Mouse (Mus musculus): ENCODE measurements around the gene Cit. TPM values are rescaled to one million over a fixed set of nuclear protein-coding genes. Genes with fewer than 3 reads are reported as not detected.
A peak's percentile ranks its signal among the peaks of the same experiment; 100 is the strongest.
"Not testable (repeated sequence)": the region's sequence is repeated elsewhere in the genome, so short reads cannot be mapped to it uniquely, and the experiment has no call there.

The Cit gene
- 59.5 and 60.6 TPM in 2 replicates for polyA plus RNA-seq (2012; rRNA removed)

DNA sequence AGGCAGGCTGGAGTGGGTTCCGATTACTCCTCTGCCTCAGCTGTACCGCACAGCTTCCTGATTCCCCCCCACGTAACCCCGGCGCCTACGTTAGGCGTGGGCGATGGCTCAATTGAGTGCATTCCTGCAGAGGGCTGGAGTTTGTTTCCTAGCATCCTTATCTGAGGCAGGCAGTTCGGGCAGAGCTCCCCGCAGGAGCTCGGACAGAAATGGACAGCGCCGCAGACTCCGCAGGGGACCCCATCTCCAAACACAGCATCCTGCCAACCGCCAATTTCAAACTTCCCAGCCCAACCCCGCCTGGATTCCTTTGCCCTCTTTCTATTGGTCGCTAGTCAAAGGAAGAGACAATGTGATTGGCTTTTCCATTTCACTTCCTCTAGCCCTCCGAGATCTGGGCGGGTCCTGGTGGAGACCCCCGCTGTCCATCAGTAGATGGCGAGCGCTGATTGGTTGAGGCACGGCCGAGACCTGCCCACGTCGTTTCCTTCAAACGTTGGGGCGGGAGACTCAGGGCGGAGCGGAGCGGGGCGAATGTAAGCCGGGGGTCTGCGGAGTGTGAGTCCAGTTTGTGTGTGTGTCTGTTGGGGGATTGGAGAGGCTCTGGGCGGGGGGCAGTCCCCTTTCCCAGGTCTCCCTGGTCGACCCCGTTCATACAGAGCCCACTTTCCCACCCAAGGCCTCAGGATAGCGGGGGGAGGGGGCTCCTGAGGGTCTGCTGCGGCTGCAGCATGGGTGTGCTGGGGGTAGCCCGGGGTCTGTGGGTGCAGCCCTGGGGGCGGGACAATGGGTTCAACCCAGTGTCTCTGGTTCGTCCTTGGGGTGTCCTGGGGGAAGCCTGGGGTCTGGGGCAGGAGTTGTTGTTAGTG is at the start of gene Cit:
TSS of gene Cit (plus strand) at position 513 of the 869 bp plus-strand sequence.
- DNase-seq (ENCODE audit: extremely low spot score in 1 of 2, low spot score in 1 of 2) = peak; percentile 85 to 93

DNA sequence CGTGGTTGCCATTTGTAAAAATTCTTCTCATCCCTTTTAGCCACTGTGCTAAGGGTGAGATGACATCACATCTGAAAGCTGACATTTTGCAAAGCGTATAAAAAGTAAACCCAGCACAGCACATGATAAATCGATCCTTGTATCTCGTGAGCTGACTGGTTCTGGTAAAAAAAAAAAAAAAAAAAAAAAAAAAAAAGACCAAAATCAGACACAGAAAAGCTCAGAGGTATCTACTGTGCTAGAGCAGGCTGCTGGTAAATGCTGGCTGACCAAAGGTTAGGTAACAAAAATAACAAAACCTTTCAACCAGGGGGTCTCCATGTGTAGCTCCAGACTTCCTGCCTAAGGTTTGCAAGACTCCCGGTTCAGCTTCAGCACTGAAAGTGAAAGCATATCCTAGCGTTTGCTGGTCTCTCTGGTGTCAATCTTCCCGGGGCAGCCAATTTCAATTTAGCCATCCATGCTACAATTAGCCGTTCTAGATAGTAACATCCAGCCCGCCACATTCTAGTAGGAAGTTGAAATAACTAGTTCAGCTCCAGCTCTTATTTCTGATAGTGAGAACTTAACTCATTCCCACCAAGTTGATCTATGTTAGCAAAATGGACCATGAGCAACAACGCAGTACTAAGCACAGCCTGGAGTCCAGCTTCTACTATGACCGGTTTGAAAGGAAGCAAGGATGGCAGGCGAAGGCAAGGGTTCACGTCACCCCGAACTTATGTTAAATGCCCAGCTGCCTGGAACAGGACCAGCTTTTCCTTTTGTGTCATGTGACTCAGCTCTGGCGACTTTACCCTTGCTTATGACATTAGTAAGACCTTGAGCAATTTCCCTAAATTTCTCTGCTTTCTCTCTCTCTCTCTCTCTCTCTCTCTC is 45.8 kb upstream of the Cit start:
- DNase-seq (ENCODE audit: extremely low spot score in 1 of 2, low spot score in 1 of 2) = no peak

DNA sequence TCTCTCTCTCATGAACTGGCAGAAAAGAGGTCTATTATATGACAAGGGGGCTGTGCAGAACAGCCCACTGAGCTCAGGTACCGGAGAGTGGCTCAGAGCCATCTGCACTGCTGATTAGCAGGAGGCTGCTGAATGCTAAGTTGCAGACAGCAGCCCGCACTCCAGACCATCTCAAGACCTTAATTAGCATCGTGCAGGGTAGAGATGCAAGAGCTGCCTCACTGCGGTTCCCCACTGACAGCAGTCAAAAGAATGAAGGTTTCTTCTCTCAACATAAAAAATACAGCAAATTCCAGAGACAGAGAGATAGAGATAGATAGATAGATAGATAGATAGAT is 45.2 kb upstream of the Cit start:
- DNase-seq (ENCODE audit: extremely low spot score in 1 of 2, low spot score in 1 of 2) = no peak

DNA sequence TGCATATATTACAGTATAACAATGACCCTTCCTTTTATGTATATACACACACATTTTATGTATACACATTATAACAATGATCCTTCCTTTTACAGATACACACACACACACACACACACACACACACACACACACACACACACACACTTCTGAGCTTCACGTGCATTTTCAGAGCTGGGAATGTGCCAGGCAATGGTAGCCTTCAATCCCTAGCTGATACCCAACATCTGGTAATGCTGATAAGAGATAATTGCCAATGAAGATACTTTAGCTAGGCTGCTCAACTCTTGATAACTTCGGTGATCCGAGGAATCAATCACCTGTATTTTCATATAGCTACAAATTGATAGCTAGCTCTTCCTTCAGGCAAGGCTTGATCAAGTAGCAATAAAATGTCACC is 32.8 kb upstream of the Cit start:
- DNase-seq (ENCODE audit: extremely low spot score in 1 of 2, low spot score in 1 of 2) = no peak

DNA sequence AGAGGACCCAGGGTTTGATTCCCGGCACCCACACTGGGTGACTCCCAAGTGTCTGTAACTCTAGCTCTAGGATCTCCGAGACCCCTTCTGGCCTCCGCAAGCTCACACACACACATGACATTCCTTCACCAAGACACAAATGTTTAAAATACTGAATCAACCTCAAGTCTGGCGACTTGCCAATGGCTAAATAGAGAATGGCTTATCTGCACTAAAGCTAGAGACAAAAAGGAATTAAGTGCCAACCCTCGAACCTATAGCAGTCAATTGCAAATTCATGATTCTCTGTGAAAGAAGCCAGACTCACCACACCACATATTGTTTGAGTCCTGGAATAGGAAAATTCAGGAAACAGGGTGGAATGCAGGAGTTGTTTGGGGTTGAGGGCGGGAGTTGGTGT is 28.1 kb upstream of the Cit start:
- no peak for DNase-seq (ENCODE audit: extremely low spot score in 1 of 2, low spot score in 1 of 2)

DNA sequence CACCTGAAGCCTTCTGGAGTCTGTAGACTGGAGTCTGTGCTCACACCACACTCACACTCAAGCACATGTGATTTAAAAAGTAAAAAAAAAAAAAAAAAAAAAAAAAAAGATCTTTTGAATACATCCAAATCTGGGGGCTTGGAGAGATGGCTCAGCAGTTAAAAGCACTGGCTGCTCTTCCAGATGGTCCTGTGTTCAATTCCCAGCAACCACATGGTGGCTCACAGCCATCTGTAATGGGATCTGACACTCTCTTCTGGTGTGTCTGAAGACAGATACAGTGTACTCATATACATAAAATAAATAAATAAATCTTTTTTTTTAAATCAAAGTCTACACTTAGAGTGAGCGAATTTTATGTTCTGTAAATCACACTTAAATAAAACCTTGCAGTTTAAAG is 27.4 kb upstream of the Cit start:
- not testable (repeated sequence) for DNase-seq (ENCODE audit: extremely low spot score in 1 of 2, low spot score in 1 of 2)

DNA sequence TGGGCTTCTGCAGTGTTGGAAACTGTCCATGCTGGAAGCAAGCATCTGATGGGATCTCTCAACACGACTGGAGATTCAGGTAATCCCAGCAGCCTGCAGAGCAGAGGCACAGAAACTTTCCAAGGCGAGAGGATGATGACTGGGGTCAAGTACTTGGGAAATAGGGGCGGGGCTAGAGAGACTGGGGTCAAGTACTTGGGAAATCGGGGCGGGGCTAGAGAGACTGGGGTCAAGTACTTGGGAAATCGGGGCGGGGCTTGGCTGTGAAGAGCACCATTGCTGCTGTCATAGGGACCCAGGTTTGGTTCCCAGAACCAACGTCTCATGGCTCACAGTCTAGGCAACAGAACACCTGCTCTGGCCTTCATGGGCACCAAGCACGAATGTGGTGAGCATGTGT is 25.1 kb upstream of the Cit start:
- DNase-seq (ENCODE audit: extremely low spot score in 1 of 2, low spot score in 1 of 2) = no peak

DNA sequence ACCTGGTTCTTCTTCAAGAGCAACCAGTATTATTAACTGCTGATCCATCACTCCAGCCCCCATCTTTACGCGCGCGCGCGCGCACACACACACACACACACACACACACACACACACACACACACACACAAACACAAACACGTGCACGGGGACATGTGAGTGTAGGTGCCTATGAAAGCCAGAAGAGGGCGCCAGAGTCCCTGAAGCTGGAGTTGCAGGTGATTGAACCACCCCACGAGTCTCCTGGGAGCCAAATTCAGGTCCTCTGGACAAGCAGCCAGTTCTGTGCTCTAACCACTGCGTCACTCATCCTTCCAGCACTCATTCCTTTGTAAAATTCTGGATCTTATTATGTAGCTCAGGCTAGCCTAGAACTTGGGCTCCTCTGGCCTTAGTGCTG is 23.9 kb upstream of the Cit start:
- no peak for DNase-seq (ENCODE audit: extremely low spot score in 1 of 2, low spot score in 1 of 2)

DNA sequence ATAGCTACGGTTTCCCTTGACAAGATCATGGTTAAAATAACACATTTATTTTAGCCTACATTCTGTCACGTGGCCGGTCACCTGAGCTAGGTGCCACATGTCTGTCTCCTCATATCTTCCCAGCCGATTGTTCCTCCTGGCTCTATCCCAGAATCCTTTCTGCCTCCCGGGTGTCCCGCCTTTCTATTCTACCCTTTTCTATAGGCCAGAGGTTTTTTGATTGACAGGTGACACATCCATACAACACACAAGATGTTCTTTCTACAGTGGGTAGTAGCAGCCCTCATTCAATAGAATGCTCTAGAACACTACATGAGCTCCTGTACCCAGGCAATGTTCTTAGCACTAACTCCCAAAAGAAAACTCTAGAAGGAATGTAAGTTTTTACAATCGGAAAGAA is 23.2 kb upstream of the Cit start:
- DNase-seq (ENCODE audit: extremely low spot score in 1 of 2, low spot score in 1 of 2) = no peak

DNA sequence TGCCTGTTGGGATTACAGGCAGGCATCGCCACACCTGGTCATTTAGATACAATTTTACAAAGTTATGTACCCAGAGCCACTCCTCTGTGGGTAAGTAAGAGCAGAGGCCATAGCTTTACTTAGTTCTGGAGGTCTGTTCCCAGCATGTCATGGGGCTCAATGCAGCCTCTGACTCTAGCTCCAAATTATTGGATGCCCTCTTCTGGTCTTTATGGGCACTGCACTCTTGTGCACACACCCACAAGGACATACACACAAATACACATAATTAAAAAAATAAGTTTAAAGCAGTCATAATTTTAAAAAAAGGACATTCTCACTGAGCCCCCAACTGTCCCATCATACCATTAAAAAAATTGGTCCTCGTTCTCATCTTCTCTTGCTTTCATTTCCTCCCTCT is 12.3 kb upstream of the Cit start:
- no peak for DNase-seq (ENCODE audit: extremely low spot score in 1 of 2, low spot score in 1 of 2)

DNA sequence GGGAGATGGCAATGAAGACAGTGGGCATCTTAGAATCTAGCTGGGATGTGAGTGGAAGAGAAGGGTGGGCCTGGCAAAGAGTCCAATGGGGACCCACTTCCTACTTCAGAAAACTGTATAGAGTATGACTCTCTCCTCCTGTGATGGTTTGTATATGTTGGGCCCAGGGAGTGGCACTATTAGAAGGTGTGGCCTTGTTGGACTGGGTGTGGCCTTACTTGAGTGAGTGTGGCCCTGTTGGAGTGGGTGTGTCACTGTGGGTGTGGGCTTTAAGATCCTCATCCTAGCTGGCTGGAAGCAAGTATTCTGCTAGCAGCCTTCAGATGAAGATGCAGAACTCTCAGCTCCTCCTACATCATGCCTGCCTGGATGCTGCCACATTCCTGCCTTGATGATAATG is 11.3 kb upstream of the Cit start:
- not testable (repeated sequence) for DNase-seq (ENCODE audit: extremely low spot score in 1 of 2, low spot score in 1 of 2)

DNA sequence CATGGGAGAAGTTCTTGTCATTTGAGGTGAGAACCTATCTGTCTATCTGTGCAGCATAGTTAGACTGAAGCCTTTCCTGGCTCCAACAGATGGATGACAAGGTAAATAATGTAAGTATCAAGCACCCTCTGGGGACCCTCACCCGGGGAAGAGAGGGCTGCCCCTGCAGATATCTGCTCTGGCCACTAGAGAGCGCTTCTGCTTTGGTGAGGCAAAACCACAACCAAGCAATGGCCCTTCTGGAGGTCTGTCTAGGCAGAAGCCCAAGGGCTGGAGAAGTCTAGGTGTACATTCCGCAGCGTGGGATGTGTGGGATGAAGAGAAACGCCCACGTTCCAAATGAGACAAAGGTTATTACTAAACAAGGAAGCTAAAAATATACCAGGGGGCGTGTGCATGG is 9.8 kb upstream of the Cit start:
- peak in 1 of 2 experiments; percentile 47 for DNase-seq (ENCODE audit: extremely low spot score in 1 of 2, low spot score in 1 of 2)

DNA sequence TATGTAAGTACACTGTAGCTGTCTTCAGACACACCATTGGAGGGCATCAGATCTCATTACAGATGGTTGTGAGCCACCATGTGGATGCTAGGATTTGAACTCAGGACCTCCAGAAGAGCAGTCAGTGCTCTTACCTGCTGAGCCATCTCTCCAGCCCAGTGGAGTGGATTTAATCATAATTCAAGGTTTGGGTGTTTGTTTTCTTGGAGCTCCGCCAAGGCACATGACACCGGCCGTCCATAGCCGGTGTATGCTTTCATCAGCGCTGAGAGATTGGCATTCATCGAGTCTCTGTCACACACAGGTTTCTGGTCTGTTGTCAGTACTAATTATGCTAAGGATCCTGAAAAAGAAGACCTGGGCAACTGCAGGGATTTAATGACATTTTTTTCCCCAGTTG is 7.0 kb upstream of the Cit start:
- no peak for DNase-seq (ENCODE audit: extremely low spot score in 1 of 2, low spot score in 1 of 2)

DNA sequence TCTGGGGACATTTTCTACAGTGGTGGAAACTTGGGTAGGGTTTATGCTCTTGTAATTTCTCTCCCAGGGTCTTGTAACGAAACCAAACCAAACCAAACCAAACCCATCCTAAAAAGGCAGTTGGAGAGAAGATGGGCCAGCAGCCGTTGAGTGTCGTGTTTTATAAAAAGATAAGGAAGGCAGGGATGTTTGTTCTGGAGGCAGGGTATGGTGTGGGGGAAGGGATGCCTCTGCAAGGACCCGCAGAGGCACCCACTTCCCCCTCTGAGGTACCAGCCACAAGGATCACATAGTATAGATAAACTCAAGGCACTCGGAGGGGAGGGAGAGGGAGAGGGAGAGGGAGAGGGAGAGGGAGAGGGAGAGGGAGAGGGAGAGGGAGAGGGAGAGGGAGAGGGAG is 4.6 kb upstream of the Cit start:
- DNase-seq (ENCODE audit: extremely low spot score in 1 of 2, low spot score in 1 of 2) = no peak

DNA sequence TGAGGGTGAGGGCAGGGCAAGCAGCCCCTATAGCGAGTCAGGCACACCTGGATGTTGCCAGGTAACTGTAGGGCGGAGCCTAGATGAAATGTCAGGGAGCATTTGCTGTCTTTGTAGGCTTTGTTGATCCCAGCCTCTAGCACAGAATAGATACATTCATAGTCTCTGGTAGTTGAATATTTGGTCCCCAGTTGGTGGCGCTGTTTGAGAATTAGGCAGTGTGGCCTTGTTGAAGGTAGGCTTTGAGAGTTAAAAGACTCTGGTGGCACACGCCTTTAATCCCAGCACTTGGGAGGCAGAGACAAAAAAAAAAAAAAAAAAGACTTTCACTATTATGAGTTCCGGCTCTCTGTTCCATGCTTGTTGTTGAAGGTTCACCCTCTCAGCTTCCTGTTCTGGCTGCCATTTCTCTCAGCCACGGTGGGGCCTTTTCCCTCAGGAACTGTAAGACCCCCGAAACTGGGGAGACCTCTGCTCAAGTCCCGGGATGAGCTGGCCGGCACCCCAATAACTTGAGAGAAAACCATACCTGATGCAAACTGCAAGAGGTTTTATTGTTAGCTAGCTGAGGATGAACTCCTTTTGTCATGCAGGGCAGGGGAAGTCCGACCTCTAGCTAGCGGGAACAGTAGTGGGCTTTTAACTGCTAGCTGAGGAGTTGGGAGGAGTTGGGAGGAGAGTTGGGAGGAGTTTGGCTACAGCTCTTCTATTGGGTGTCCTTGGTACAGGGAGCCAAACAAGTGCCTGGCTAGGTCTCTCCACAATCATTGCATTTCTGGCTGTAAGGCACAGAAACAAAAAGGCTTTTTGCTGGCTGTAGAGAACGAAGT is 3.9 kb upstream of the Cit start:
- DNase-seq (ENCODE audit: extremely low spot score in 1 of 2, low spot score in 1 of 2) = no peak

DNA sequence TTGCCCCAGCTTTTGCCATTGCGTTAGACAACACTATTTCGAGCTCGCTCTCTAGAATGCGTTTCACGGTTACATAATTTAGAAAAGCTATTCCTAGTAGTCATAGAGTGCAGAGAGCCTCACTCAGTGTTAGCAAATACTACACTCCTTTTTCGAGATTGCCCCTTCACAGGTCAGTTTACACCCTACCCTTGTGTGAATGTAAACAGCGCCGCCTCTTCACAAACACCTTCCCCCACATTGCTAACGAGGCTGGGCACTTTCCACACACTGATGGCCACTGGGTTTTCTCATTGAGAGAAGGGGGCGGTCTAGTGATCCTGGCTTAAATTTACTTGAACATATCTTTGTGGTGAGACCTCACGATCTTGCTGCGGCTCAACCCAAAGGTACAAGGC is 711 bp upstream of the Cit start:
- DNase-seq (ENCODE audit: extremely low spot score in 1 of 2, low spot score in 1 of 2) = peak in 1 of 2 experiments; percentile 32

DNA sequence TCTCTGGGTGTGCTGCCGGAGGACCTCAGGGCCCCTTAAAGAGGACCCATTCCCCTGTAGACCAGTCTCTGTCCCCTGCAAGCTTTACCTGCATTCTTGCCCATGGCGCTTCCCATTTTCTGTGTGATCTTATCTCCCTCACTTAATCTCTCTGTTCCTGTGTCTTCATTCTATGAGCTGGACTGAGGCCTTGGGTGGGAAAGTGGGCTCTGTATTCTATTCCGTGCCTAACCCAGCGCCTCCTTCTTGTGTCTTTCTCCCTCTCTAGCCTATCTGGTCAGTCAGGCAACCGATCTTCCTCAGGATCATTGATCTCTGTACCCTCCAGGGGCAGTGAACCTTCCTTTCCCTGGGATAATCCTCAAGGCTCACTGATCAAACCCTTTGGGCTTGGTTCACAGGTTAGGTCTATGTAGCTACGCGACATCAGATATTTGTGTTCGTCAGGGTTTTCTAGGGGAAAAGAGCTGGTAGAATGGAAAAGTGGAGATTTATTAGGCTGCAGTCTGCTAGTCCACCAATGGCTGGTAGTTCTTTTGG is 627 bp downstream of the Cit start:
- DNase-seq (ENCODE audit: extremely low spot score in 1 of 2, low spot score in 1 of 2) = no peak

DNA sequence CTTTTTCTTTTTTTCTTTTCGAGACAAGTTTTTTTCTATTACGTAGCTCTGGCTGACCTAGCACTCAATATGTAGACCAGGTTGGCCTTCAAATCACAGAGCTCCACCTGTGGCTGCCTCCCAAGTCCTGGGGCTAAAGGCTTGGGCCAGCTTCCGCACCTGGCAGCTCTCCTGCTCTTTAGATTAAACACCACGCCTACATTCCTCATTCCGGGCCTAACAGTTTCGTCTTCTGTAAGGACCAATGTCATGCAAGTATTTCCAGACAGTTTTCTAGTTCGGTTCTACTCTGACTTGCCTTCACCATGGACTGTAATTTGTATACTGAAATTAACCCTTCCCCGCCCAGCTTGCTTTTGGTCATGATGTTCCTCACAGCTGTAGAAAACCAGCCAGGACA is 2.1 kb downstream of the Cit start:
- no peak for DNase-seq (ENCODE audit: extremely low spot score in 1 of 2, low spot score in 1 of 2)

DNA sequence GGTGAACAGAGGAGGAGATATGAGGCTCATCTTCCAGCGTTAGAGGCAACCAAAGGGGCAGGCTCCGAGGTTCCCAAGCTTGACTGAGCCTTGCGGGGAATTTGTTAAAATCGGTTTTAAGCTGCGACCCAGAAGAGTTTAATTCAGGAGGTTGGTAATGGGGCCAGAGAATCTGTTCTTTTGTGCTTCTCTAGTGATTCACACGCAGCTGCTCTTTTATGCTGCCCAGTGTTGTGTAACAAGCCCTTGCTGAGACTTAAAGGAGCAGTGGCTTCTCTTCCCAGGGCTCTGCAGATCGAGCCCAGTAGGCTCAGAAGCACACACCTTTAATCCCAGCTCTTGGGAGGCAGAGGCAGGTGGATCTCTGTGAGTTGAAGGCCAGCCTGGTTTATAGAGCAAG is 3.4 kb downstream of the Cit start:
- peak in 1 of 2 experiments; percentile 59 for DNase-seq (ENCODE audit: extremely low spot score in 1 of 2, low spot score in 1 of 2)

DNA sequence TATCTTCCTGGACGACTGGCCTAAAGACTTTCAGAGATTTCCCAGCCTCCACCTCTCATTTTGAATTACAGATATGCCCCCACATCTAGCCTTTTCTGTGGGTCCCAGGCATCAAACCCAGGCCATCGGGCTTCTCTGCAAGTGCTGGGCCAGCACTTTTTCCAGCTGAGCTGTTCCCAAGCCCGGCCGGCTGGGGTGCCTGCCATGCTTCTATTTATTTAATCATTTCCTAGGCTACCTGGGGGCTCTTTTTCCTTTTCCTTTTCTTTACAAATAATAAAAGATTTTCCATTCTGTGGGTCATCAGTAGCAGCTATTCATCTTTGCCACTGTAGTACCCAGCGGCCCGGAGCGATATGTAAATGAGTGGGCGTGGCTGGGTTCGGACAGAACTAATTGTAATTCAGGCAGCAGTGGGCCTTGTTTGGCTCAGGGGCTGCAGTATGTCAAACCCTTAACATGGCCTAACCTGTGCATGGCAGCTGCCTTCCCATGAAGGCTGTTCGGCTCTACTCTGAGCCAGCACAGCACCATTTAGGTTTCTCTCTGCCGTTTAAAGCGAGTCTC is 4.3 kb downstream of the Cit start:
- DNase-seq (ENCODE audit: extremely low spot score in 1 of 2, low spot score in 1 of 2) = no peak

All from frontal cortex, adult 2 months (tissue).